Mouse (Mus musculus) skeletal muscle tissue, adult 2 months (tissue): ENCODE measurements around the gene Mcrip2.
A peak's percentile ranks its signal among the peaks of the same experiment; 100 is the strongest.

ENCODE experiments used
- DNase-seq: peaks from one replicate; pipeline ENCODE4 v3.0.0-alpha.2; 2012; ENCODE audit warnings: low read depth, low spot score

The Mcrip2 gene

DNA sequence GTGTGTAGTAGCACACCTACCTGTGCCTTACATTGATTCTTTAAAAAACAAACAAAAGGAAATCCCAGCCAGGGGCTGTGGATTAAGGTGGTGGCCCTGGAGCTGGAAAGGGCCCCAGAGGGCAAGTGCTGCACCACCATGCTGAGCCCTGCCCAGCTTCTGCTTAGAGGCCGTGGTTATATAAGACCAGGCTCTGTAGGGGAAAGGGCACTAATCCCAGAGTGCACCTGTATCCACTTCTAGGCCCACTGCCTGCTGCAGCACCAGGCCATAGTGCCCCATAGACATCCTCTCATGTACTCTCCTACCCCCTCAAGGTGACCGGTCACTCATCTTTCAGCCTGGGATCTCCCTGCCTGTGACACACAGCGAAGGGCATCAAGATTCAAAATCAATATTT lies 2.4 kb downstream of the Mcrip2 start:
- peak; percentile 58 for DNase-seq

DNA sequence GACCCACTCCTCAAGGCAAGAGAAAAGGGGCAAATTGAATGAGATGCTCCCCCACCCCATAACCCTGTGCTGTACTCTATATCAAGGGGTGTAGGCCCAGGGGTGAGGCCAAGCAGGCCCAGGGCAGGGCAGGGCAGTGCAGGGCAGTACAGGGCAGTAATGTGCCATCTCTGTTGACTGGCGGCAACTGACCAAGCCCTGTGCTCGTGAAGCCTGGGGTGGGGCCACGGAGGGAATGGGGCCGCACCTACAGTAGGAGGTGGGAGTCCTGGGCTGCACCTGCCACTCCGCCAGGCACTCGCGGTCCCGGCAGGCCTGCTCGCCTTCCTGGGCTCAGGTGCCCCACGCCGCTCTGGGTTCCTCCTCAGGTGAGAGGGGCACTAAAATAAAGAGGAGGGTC lies 3.3 kb downstream of the Mcrip2 start:
- DNase-seq: no peak

DNA sequence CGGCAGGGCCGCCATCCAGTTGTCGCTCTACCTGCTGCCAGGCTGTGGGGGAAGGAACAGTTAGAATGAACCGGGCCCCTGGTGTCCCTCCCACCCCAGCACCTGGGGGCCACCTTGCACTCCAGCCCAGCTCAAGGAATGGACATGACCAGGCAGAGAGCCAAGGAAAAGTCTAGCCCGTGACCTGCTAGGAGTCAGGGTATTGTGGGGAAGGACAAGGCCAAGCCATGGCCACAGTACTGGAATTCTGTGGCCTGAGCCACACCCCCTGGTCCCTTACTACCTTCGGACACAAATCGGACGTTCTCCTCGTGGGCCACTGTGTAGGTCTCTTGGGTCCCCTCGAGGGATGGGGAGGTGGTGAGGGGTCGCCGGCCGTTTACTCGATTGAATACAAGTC lies 4.3 kb downstream of the Mcrip2 start:
- no peak for DNase-seq

DNA sequence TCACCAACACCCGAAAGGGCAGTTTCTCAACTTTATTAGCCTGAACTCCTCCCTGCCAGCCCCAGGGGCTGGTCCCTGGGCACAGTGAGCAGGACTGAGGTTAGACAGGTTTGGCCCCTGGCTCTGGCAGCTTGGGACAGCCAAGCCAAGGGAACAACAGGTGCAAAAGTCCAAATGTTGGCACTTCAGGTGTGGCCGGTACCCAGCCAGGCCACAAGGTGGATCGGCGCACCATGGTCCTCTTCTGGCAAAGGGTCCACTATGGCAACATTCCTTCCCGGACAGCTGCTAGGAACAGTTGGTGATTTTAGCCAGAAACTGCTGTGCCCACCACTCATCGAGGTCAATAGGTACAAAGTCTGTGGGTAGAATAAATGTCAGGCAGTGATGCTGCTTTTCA lies 4.9 kb downstream of the Mcrip2 start:
- no peak for DNase-seq

DNA sequence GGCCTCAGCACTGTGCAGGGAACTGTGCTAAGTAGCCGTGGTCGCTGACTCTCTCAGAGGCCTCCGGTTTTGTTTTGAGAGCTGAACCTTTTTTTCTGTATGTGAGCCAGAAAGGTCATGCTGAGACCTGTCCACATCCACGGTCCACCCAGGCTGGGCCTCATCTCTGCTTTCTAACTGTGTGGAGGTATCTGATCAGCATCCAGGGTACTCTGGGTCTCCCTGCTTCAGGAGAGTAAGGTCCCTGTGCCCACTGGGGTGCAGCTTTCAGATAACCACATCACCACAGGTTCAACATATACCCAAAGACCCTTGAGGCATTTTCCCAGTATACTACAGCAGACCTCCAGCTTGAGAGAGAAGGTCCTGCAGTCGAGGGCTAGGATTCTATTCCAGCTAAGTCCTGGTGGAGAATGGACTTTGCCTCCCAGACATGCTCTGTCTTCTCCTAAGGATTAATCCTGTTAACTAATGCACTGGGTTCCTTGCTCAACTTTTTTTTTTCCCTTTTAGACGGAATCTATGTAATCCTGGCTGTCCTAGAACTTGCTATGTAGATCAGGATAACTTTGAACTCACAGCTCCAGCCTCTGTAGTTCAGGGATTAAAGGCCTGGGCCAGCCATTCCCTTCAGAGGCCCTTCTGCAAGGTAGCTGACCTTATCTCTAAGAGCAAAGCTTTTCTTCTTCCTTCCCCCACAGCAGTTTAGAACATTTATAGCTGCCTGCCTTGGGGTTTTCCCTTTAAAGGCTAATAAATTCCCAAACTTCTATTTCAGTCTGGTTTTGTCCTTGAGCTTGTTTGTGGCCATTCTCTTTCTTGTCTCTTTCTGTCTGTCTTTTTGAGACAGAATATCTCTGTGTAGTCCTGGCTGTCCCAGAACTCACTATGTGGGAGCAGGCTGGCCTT lies 6.6 kb downstream of the Mcrip2 start:
- no peak for DNase-seq

DNA sequence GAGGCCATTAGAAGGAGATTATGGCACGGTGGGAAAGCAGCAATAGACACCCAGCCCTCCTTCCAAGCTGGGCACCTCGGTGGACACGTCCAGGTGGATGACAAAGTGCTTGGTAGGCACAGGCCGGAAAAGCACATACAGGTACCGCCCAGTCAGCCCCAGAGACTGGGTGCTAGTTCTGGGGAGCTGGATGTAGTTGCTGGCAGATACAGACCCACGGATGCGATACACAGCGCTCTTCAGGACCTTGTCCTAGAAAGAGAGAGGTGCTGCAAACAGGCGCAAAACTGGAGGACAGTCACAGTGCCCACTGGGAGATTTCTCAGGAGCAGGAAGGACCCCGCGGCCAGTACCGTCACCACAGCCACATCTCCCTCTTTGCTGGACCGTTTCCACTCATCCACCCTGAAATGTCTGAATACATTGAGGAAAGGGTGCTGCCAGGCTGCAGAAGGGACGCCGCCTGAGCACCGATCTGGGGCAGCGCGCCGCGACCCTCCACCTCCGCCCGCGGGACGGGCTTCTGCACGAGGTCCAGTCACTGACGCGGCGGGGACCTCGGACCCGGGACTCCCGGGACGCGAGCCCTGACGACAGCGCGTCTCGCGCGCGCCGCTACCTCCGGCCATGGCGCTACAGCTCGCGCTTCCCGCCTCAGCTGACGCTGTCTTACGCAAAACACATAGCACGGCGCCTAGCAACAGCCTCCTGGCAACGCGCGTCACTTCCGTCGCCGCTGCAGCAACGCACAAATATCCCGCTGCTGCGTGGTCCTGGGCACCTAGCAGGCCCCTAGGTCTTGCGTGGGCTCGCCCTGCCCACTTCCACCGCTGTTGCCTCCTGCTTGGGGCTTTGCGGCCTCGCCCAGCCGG lies 7.5 kb downstream of the Mcrip2 start, which contains the start of gene Wdr90:
Gene Wdr90 (minus strand): TSS at position 670 of the 872 bp plus-strand sequence.
- DNase-seq: peak; percentile 88

DNA sequence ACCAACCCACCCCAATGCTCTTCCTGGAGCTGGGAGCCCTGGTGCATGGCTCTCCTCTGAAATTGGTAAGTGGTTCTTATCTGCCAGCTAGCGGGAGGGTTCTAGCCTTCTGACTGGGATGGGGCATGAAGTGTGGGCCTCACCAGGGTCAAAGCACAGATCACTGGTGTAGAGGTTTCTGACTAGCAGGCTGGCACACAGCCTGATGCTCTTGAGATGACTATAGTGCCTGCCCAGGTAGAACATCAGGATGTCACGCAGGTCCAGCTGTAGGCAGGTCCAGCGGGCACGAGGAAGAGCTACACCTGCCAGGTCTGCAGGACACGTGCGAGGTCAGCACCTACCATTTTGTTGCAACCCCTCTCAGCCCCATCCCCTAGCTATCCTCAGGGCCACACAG lies 8.3 kb downstream of the Mcrip2 start:
- DNase-seq: no peak

DNA sequence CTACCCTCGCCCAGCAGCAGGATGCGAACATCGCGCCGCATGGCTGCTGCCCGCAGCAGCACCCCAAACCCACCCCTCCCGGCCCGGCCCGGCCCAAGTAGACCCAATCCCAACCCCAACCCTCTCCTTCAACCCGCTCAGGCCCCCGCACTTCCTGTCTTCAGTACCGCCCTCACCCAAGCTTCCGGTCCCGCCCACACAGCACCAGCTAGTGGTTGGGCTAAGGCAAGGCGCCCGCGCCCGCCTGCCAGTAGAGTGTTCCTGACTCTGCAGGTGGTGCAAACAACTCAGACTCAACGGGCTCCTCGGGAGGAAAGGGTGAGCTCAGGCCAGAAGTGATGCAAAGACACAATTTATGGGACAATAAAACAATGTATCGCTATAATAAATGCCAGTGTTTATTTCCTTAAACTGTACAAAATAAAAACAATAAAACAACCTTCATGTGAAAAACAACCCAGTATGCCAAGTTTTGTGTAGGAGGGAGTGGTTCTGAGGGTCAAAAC lies 24.1 kb downstream of the Mcrip2 start, which contains the start of gene Rhot2:
Gene Rhot2 (minus strand): TSS at position 456 of the 506 bp plus-strand sequence.
- DNase-seq: peak; percentile 91

DNA sequence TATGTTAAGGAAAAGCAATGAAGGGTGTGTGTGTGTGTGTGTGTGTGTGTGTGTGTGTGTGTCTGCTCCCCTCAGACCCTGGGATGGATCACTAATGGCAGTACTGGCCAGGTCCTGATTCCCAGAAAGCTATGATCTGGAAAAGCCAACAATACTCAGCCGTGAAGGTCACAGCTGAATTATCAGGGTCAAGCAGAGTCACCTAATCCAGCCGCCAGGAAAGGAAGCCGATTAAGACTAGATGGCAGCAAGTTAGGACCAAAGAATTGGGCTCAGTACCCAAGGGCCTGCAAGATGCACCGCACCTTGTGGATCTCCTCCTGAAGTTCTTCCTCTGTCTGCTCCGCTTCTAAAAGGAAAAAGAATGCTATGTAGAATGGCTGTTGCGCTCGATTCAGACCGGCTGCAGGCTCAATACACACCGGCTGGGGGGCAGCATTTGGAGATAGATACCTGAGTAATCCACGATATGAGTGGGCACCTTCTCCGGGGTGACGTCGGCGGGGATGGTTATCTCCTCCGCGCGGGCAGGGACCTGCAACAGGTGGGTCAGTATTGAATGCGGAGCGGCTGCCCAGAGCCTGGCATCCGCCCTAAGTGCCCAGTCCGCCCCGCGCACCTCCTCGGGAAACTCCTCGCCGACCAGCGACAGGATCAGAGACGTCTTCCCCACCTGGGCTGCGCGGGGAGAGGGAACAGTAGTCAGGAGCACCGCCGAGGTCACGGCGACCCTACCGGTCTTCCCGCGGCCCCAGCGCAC lies 24.7 kb downstream of the Mcrip2 start:
- DNase-seq: no peak

DNA sequence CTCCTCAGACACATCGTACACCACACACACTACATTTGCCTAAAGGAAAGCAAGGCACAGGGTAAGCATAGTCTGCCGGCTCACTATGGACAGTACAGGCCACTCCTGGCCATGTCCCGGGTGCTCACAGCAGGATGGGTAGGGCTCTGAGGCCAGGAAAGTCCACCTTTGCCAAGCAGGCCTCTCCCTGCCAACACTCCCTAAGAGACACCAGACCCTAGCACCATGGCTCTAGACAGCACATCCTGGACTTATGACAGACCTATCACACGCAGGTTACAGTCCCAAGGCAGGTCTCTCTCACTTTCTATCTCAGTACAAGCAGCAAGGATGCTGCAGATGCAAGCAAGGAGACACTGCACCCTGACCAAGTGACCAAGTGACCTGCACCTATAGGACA lies 25.4 kb downstream of the Mcrip2 start:
- DNase-seq: no peak

DNA sequence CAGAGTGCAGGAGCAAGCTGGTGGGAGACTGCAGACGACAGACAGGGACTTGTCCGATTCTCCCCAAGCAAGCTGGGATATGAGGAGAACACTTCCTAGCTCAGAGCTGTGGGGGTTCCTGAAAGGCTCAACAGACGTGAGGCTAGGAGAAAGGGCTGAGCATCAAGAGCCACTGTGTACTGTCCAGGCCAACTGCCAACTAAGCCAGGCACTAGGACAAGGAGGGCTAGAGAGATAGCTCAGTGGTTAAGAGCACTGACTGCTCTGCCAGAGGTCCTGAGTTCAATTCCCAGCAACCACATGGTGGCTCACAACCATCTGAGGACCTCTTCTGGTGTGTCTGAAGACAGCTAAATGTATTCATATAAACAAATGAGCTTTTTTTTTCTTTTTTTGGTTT lies 26.1 kb downstream of the Mcrip2 start:
- no peak for DNase-seq

DNA sequence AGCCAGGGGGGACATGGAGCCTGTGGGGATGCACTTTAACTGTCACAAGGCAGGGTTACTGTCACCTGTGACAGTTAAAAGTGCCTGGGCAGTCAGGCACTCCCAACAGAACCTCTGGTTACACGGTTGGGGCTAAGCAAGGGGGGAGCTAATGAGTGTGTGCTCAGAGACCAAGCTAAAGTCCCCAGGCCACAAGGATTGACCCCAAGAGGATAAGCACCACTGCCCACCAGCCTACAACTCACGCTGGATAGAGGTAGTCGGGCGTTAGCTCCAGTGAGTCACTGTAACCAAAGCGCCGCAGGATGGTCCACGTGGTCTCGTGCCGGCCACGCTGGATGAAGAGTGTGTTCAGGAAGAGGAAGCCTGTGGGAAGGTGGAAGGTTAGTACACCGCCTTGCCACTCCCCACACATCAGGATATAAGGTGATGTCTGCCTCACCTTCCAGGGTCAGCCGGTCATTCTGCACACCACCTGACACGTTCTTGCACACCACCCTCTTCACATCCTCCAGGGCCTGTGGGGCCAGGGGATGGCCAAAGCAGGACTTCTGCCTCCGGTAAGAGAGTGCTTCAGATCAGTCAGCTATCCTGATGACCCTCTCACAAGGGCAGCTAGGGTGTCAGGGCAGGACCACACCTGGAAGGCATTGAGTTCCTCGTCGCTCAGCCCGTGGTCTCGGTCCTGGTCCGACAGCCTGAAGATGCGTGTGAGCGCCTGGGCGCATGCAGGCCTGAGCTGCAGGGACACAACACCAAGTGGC lies 27.3 kb downstream of the Mcrip2 start, which contains the start of gene Gm20683:
Gene Gm20683 (minus strand): TSS at position 647 of the 764 bp plus-strand sequence.
- DNase-seq: no peak

DNA sequence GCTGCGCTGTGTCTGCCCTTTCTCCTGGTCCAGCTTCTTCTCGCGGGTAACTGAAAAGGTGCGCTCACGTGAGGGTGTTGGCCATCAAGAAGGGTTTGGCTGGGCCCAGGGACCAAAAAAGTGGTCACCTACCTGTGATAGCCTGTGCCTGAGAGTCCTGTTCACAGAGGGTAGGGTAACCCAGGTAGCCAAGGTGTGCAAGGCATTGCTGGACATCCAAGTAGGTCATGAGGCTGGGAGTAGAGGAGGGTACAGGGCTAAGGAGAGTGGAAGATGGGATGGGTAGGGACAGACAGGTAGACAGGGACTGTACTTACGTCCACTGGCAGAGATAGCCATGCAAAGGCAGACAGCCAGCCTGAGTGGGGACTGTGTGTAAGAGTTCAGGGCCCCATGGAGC lies 28.0 kb downstream of the Mcrip2 start:
- DNase-seq: no peak

DNA sequence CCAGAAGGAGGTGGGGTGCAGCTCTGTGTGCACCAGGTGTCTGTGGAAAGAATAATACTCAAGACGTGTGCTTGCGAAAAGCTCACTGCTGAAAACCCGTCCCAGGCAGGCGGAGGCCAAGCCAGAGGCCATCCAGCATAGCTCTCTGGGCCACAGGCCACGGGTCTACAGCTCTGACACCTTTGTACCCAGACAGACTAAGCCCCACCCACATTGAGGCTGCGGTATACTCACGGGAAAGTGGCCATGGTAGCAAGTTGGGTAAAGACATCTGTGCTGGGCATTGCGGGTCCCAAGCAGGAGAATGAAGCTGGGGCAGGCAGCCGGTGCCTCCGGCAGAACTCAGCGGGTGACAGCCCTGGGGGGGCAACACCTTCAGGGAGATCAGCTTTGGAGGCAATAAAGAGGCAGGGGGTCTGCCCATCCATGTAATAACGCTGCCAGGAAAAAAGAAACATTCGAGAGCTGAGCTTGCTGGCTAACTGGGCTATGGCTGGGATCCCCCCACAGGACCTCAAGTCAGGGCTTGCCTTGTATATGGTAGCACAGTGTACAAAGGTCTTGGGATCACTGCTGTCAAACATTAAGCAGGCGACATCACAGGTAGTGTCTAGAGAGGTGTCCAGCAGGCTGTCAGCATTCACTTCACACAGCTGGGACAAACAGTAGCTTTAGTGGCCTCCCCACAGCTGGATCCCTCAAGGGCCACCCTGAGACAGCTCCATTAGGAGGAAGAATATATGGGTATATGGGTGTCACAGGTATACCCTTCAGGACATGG lies 28.9 kb downstream of the Mcrip2 start:
- DNase-seq: no peak

DNA sequence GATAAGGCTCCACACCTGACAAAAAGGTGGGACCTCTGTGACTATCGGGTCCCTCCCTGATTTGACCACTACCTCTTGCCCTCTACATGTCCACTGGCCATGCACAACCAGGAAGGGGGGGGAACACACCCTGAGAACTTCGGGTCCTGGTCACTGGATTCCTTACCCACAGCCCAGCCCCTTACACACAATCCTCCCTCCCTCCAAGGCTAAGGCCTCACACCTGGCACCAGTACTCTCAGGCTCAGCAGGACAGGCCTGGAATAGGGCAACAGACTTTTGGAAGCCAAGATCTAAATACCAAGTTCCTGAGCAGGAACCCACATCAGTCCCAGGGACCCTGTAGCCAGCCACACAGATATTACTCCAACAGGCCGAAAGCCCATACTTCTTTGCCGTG lies 29.7 kb downstream of the Mcrip2 start:
- DNase-seq: no peak

DNA sequence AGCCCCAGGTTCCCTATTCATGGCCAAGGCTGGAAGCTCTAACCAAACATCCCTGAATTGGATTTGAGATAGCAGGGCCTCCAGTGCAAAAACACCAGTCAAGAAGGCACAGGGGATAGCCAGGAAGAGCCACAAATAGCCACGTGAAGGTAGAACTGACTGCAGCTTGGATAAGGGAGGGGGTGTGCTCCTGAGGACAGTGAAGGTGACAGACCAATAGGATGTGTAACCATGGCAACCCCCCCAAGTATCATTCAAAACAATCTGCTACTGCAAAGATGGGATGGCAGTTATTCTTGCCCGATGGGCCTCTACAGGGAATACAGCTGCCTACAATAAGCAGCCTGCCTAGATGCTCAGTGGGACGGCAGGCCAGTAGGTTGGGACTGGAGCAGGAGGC lies 31.0 kb downstream of the Mcrip2 start:
- DNase-seq: no peak

DNA sequence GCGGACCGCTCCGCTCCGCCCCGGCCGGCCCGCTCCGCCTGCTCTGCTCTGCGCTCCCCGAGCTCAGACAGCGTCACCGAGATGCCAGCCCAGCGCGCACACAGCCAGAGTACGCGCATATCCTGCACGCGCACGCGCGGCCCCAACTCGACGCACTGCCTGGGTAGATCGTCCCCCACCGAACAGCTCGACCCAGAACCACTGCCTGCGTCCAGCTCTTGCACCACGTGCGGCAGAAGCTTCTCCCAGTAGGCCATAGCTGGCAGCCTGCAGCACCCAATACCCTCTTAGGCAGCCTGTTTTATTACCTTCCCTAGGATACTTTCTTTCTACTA lies 31.5 kb downstream of the Mcrip2 start, which contains the start of gene Rhbdl1:
Gene Rhbdl1 (minus strand): TSS at position 220 of the 335 bp plus-strand sequence.
- DNase-seq: peak; percentile 95

DNA sequence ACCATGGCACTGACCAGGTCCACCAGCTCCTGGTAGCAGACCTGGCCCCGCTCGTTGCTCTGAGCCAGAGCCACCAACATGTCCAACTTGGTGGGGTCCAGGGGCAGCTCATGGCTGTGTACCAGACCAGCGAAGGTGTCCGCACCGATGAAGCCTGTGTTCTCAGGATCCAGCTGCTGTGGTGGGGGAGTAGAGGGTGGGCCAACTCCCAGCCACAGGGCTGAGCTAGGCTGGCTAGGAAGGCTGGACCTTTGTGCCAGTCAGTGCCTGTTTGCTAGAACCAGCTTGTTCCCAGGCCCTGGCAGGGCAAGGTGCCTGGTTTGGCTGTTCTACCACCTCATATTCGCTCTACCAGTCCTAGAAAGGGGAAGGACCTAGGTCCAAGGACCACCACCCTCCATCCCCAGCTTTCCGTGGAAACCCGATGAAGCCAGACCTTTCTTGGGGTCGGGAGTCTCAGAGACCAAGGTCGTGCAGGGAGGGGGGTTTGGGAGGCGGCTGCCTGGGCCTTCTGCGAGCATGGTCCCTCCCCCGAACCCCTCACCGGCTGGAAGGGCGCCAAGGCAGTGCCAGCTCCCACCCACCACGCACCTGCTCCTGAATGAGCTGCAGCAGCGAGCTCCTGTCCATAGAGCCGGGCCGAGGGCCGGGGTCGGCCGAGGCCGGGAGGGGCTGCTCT lies 32.0 kb downstream of the Mcrip2 start:
- no peak for DNase-seq

DNA sequence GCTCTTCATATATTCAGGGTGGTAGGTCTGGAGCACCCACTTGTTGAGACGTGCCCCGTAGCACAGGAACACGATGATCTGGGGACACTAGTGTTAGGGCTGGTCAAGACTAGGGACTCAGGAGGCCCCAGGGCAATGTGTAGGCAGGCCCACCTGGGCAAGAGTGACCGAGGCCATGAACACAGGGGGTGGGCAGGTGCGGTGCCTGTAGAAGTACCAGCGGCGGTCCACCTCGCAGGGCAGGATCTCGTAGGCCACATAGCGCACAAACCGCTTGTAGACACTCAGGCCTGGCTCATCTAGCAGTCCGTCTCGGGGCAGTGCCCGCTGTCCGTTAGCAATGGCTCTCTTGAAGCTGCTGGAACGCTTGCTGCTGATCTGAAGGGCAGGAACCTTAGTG lies 32.7 kb downstream of the Mcrip2 start:
- no peak for DNase-seq
